16 mouse cellular contexts compared by ENCODE assay signal in genomic region chr1:150814917-150815316, GRCm38 (mm10).
"Had no signal": no experiment of that assay in that cellular context is flagged by ENCODE, and none has a peak within 500 bp of the region (broad histone marks: within the 10 kb centered on the region; RNA-seq: fewer than 3 reads in every experiment).

No protein-coding gene starts in this region.

- DNase-seq: kidney, adult 11 months; kidney, postnatal 36 days; layer of hippocampus, adult 9-11 months; layer of hippocampus, postnatal 36 days; lung, embryonic 14.5 days; lung, postnatal 10 days; lung, postnatal 4 days; midbrain, embryonic 14.5 days; right cerebral cortex, adult 18-20 months; right cerebral cortex, postnatal 25 days; thymus, postnatal 36 days had no signal

- H3K4me2 ChIP-seq: limb, embryonic 13.5 days; liver, embryonic 12.5 days; lung, embryonic 14.5 days; neural tube, embryonic 15.5 days had no signal

- H3K4me3 ChIP-seq: limb, embryonic 13.5 days; liver, embryonic 12.5 days; midbrain, embryonic 10.5 days; myocyte; neural tube, embryonic 15.5 days had no signal

- H3K9me3 ChIP-seq: limb, embryonic 13.5 days; liver, embryonic 12.5 days; midbrain, embryonic 10.5 days; neural tube, embryonic 15.5 days had no signal

- H3K27ac ChIP-seq: limb, embryonic 13.5 days; liver, embryonic 12.5 days; midbrain, embryonic 10.5 days; neural tube, embryonic 15.5 days had no signal

- H3K36me3 ChIP-seq: liver, embryonic 12.5 days; midbrain, embryonic 10.5 days; neural tube, embryonic 15.5 days had no signal

- H3K9ac ChIP-seq: limb, embryonic 13.5 days; liver, embryonic 12.5 days; lung, embryonic 14.5 days; neural tube, embryonic 15.5 days had no signal

- H3K27me3 ChIP-seq: limb, embryonic 13.5 days; liver, embryonic 12.5 days; neural tube, embryonic 15.5 days had no signal

- H3K4me1 ChIP-seq: liver, embryonic 12.5 days; midbrain, embryonic 10.5 days; neural tube, embryonic 15.5 days had no signal

- ATAC-seq: liver, embryonic 12.5 days had no signal
